In the genomic region with DNA sequence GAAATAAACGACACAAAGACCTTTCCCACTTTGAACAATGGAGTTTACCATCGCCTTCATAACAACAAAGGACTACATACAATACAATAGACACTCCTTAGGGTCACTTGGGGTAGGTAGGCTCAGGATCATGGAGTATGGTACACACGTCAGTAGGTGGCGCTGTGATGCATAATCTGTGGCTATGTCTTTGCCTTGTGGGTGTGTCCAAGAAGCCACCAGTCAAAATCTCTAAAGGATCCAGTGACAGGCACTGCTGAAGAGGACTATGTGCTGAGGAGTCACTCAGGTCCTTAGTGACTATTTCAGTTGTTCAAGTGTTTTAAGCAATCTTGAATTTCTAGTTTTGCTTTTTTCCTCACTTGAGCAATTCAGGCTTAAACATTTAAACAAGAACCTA, we compare ENCODE assay signal across 8 mouse cellular contexts.
A peak's percentile ranks its signal among the peaks of the same experiment; 100 is the strongest.
DNase-seq lines count a peak whose midpoint lies in the region; ATAC-seq and TF ChIP-seq lines count a peak whose summit lies in the region.

No protein-coding gene starts in this region.

- H3K4me1 ChIP-seq in forebrain, postnatal 0 days (ENCODE audit: insufficient read depth) = no peaks in the 10 kb centered on the region
- no peaks in the 10 kb centered on the region for H3K4me1 ChIP-seq in forebrain, embryonic 16.5 days (replicated peaks; ENCODE audit: control insufficient read depth, insufficient read depth, low read length)
- no peaks in the 10 kb centered on the region for H3K4me1 ChIP-seq in lung, embryonic 14.5 days (ENCODE audit: insufficient read depth)
- no peaks in the 10 kb centered on the region for H3K4me1 ChIP-seq in forebrain, embryonic 14.5 days (ENCODE audit: control insufficient read depth, insufficient read depth, low read length)

- no peak overlapping the region for H3K4me3 ChIP-seq in forebrain, postnatal 0 days (ENCODE audit: low read depth, low read length)
- no peak overlapping the region for H3K4me3 ChIP-seq in forebrain, embryonic 16.5 days (replicated peaks; ENCODE audit: low read length)
- no peak overlapping the region for H3K4me3 ChIP-seq in lung, embryonic 14.5 days (ENCODE audit: low read depth, low read length)
- no peak overlapping the region for H3K4me3 ChIP-seq in forebrain, embryonic 14.5 days (ENCODE audit: low read depth, low read length)

- TF ChIP-seq CTCF in forebrain, postnatal 0 days (IDR thresholded peaks at IDR 0.05; ENCODE audit: low read depth) = peak; percentile 37
- TF ChIP-seq CTCF in lung, embryonic 14.5 days (IDR thresholded peaks at IDR 0.05; ENCODE audit: low read depth) = peak; percentile 37; the same call in 1 of the 2 replicates

- DNase-seq in forebrain, postnatal 0 days = no peak
- peak; percentile 24 to 64 for DNase-seq in spleen, postnatal 4 days (ENCODE audit: low spot score in 2 of 2)
- DNase-seq in spleen, postnatal 36 days (ENCODE audit: low spot score in 2 of 2) = no peak
- DNase-seq in cerebellum, postnatal 10 days = peak; percentile 18 to 22
- peak; percentile 31 for DNase-seq in lung, embryonic 14.5 days
- no peak for DNase-seq in urinary bladder, postnatal 14 days (ENCODE audit: low spot score)
- DNase-seq in forebrain, embryonic 14.5 days (ENCODE audit: low spot score) = no peak

- H3K9me3 ChIP-seq in forebrain, postnatal 0 days (ENCODE audit: low read length) = no peaks in the 10 kb centered on the region
- no peaks in the 10 kb centered on the region for H3K9me3 ChIP-seq in forebrain, embryonic 16.5 days (ENCODE audit: control insufficient read depth, low read length)
- no peaks in the 10 kb centered on the region for H3K9me3 ChIP-seq in lung, embryonic 14.5 days (ENCODE audit: low read depth, low read length)
- no peaks in the 10 kb centered on the region for H3K9me3 ChIP-seq in forebrain, embryonic 14.5 days (replicated peaks; ENCODE audit: control insufficient read depth, low read length)

- H3K4me2 ChIP-seq in forebrain, postnatal 0 days (ENCODE audit: low read depth) = no peak overlapping the region
- no peak overlapping the region for H3K4me2 ChIP-seq in forebrain, embryonic 16.5 days (ENCODE audit: low read length)
- no peak overlapping the region for H3K4me2 ChIP-seq in lung, embryonic 14.5 days
- H3K4me2 ChIP-seq in forebrain, embryonic 14.5 days (ENCODE audit: low read length) = no peak overlapping the region

- 64% methylated on average over 4 of the region's 4 CpGs for WGBS in forebrain, postnatal 0 days
- WGBS in forebrain, embryonic 16.5 days = 61% methylated on average over 4 of the region's 4 CpGs
- WGBS in lung, embryonic 14.5 days = 59% methylated on average over 4 of the region's 4 CpGs
- 59% methylated on average over 4 of the region's 4 CpGs for WGBS in forebrain, embryonic 14.5 days

- H3K27ac ChIP-seq in forebrain, postnatal 0 days (ENCODE audit: low read depth, low read length) = no peak overlapping the region
- H3K27ac ChIP-seq in forebrain, embryonic 16.5 days (ENCODE audit: low read length) = no peak overlapping the region
- no peak overlapping the region for H3K27ac ChIP-seq in lung, embryonic 14.5 days (ENCODE audit: low read depth)
- H3K27ac ChIP-seq in forebrain, embryonic 14.5 days (ENCODE audit: low read depth, low read length) = no peak overlapping the region

- ATAC-seq in forebrain, postnatal 0 days = no peak
- no peak for ATAC-seq in forebrain, embryonic 16.5 days
- ATAC-seq in lung, embryonic 14.5 days (ENCODE audit: insufficient read depth) = no peak
- no peak for ATAC-seq in forebrain, embryonic 14.5 days

- H3K36me3 ChIP-seq in forebrain, postnatal 0 days (ENCODE audit: insufficient read depth) = peaks cover 12% of the 10 kb centered on the region
- peaks cover 13% of the 10 kb centered on the region for H3K36me3 ChIP-seq in forebrain, embryonic 16.5 days (ENCODE audit: control insufficient read depth, insufficient read depth)
- H3K36me3 ChIP-seq in lung, embryonic 14.5 days (ENCODE audit: insufficient read depth) = no peaks in the 10 kb centered on the region
- peaks cover 9% of the 10 kb centered on the region; the same call in 1 of the 2 replicates for H3K36me3 ChIP-seq in forebrain, embryonic 14.5 days (ENCODE audit: control insufficient read depth, insufficient read depth, low read length)

- no peaks in the 10 kb centered on the region for H3K27me3 ChIP-seq in forebrain, postnatal 0 days (ENCODE audit: insufficient read depth, low read length)
- H3K27me3 ChIP-seq in forebrain, embryonic 16.5 days (replicated peaks; ENCODE audit: control insufficient read depth, insufficient read depth, low read length) = no peaks in the 10 kb centered on the region
- H3K27me3 ChIP-seq in lung, embryonic 14.5 days (ENCODE audit: insufficient read depth, low read length) = no peaks in the 10 kb centered on the region
- no peaks in the 10 kb centered on the region for H3K27me3 ChIP-seq in forebrain, embryonic 14.5 days (replicated peaks; ENCODE audit: control insufficient read depth, insufficient read depth, low read length)

- no peak overlapping the region for H3K9ac ChIP-seq in forebrain, postnatal 0 days
- no peak overlapping the region for H3K9ac ChIP-seq in forebrain, embryonic 16.5 days (replicated peaks; ENCODE audit: low read depth, low read length)
- H3K9ac ChIP-seq in lung, embryonic 14.5 days = no peak overlapping the region
- H3K9ac ChIP-seq in forebrain, embryonic 14.5 days (ENCODE audit: low read length) = no peak overlapping the region

Comparison
In these comparisons a context has a peak if more than half of its experiments do, and no peak if none do; other contexts are left out.
1. DNase-seq: peak in spleen, postnatal 4 days (2 of 2), cerebellum, postnatal 10 days (2 of 2) and lung, embryonic 14.5 days (single experiment); none in forebrain, postnatal 0 days (single experiment), spleen, postnatal 36 days (0 of 2), urinary bladder, postnatal 14 days (single experiment) and forebrain, embryonic 14.5 days (single experiment).